Mouse (Mus musculus) heart, postnatal 4 days (tissue): ENCODE measurements around the gene Zfp536. TPM values are rescaled to one million over a fixed set of nuclear protein-coding genes. Genes with fewer than 3 reads are reported as not detected.

Source experiments
- DNase-seq: peaks from one replicate; pipeline ENCODE4 v3.0.0; 2021
- total RNA-seq, 2 experiments: library from RNA; stranded (reverse); gene quantifications; 2 replicates each; pipeline ENCODE4 v1.2.3; 2021

Zfp536 gene
- 10 to 100 TPM; 17.3 to 18.5 TPM for total RNA-seq

- no peak for DNase-seq
Observed at GRCm38 (mm10) chr7:37773312-37773702, at the start of gene Zfp536. Zfp536 (minus strand) TSS chr7:37773641.

DNA sequence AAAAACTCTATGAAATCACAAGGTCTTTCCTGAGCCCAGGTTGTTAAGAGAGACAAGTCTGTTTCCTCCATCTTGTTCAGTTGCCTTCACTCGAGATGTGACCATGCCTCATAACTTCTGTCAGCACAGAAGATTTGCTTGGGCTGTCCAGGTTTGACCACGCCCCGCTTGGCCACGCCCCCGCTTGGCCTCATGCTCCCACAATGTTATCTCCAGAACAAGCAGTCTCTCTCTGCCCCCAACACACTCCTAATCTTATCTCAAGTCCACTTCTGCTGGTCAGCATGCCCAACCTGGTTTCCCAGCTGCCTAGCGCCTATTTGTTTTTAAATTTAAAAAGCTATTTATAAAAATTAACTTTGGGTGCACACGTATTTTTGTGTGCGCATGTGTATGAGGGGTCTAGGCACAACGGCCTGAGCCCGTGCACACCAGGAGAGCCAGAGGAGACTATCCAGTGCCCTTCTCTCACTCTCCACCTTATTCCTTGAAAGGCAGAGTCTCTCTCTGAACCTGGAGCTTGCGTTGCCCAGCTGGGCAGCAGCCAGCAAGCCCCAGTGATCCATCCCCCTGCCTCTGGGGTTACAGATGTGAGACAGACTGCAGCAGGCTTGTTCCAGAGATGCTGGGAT, 47.3 kb upstream of the Zfp536 start:
- peak; percentile 29 for DNase-seq

DNA sequence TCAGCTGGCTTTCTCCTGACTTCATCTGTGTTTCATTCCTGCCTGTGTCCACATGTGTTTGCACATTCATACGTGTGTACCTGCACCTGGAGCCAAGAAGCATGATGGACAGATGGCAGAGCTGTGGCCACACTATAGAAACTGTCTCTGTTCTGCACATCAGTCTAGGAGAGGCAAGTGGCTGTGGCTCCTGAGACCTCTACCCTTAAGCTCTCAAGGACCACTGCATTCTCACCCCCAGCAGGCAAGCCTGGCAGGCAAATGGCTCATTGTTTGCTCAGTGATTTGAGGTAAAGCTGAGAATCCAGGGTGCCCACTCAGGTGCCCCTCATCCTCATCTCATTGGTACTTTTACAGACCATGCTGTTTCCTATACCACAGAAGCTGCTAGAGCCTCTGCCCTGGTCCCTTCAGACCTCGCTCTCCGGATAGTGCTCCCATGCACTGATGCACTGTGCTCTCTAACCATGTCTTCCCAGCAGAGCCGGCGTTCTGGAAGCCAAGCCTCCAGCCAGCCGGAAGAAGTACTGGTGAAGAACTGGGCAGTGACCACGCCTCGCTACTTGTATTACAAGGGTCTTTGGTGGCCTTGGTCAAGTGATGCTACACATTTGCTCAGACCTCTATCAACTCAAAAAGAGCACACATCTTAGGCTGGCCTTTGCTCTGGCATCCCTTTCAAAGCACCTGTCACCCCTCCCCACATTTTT, 45.3 kb upstream of the Zfp536 start:
- DNase-seq: no peak

DNA sequence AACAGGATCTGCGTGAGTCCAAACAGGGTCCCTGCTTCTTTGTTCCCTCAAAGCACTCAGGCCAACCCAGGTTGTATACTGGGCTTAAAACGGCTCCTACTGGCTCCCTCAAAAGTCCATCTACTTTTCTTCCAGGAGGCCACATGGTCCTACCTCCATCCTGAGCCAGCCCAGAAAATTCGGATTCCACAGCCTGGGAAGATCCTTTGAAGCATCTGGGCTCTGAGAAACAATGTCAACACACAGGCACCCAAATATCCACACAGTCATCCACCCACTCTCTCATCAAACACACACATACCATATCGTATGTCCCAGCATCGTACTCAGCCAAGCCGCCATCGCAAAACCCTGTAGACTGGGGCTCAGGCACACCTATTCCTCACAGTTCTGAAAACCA, 43.5 kb upstream of the Zfp536 start:
- no peak for DNase-seq

- no peak for DNase-seq
Observed at GRCm38 (mm10) chr7:37814844-37815406, 41.5 kb upstream of the Zfp536 start.

- DNase-seq: no peak
Observed at GRCm38 (mm10) chr7:37813676-37814075, 40.2 kb upstream of the Zfp536 start.

DNA sequence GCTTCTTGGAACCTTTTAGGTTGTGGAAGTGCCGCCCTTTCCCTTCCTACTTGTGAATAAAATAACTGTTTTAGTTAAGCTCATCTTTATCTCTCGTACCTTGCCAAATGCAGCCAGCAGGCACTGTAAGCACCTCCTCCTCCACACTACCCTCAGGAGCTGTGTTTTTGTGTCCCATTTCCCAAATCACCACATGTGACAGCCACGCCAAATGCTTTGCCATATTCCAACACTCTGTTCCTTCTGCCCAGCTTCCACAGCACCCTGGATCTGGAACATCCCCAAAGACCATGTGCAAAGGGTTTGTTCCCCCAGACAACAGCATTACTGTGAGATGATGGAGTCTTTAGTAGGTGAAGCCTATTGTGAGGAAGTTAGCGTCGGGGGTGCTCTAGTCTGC, 36.5 kb upstream of the Zfp536 start:
- DNase-seq: no peak

- DNase-seq: no peak
Observed at GRCm38 (mm10) chr7:37809001-37809400, 35.6 kb upstream of the Zfp536 start.

GRCm38 (mm10) chr7:37801160-37801559, 27.7 kb upstream of the Zfp536 start:
- DNase-seq: no peak

GRCm38 (mm10) chr7:37788721-37789120, 15.3 kb upstream of the Zfp536 start:
- no peak for DNase-seq

DNA sequence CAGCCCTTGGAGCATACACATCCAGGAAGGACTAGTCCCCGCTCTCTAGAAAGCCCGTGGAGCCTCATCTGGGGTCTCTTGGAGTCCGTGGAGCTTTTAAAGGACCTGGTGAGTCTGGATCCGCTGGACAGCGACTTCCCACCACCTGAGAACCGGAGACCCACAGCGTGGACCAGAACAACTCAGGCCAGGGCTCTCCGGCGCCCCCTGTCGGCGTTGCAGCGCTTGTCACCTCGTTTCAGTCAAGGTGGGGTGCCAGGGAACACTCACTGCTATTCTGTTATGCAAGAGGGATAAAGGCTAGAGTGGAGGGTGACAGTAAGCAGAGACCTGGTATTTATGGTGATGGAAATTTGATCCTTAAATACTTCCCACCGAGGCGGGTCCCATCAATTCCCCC, 2.1 kb upstream of the Zfp536 start:
- DNase-seq: peak; percentile 83

DNA sequence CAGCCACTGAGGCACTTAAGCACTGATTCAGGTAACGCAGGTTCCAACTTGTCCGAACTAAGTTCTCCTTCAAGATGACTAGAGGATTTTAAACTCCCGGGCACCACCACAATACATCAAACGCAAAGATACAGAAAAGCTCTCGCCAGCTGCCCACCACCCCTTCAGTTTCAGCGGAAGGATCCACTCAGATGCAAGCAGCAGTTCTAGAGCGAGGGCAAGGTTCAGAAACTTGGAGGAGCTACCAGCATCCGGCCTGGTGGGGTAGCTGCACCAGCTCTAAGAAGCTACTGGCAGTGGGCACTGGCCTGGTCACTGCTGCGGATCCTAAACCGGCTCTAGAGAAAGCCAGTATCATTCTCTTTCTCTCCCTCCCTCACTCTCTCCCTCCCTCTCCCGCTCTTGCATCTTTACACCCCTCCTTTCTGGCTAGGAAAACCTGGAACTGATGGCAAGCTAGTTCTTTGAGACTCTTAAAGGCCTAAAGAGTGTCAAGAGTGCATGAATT, 1.1 kb upstream of the Zfp536 start:
- no peak for DNase-seq

GRCm38 (mm10) chr7:37773906-37774305, 465 bp upstream of the Zfp536 start:
- DNase-seq: no peak

- peak; percentile 12 for DNase-seq
Observed at GRCm38 (mm10) chr7:37772376-37773311, 797 bp downstream of the Zfp536 start.

- DNase-seq: peak; percentile 44
Observed at GRCm38 (mm10) chr7:37771491-37772375, 1.7 kb downstream of the Zfp536 start.

GRCm38 (mm10) chr7:37770400-37771050, 2.9 kb downstream of the Zfp536 start:
- DNase-seq: peak; percentile 87

DNA sequence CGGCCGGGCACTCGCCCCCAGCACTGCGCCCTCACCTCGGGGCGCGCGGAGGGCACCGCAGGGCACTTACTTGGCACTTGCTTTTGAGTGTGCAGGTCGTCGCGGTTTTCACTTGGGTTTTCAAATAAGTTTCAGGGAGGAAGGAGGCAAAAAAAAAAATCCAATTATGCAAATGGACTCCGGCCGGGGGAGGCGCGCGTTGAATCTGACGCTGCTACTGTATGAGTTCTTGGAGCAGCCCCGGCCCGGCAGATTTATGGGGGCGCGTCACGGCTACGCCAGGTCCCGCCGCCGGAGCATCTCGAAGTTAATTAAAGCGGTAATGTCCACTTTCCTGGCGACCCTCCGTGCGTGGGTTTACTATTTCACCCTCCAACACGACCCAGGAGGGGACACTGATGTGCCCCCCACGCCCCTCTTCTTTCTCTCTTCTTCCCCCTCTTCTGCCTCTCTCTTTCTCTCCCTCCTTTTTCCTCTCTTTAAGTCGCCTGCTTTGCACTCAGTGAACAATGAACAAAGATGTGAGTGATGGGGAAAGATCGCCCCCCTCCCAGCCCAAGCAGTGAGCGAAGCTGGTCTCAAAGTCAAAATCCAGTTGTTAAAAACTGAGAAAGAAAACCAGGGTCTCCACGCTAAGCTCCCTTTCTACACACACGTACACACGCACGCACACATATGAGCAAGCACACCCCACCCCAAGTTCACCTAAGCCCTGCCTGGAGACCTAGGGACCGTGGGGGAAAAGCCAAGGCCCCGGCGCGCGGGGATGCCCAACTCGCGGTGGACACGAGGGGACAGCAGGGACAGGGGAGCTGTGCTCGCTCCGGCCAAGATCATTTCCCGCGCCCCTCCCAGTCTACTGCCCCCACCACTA, 3.7 kb downstream of the Zfp536 start:
- peak; percentile 37 for DNase-seq

DNA sequence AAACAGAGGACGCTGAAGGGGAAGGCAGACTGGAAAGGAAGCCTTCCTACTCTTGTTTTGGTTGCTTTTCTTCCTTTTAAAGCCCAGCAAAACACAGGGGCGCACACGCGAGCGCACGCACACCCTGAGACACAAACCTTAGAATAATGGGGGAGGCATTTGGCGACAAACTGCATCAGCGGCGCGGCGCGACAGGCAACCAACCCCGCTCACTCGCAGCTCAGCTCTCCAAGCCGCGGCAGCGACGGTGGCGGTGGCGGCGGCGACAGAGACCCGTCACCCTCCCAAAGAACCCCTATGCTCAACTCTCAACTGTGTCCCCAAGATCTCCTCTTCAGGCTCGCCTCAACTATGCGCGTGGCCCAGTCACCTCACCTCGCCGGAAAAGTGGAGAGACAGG, 4.4 kb downstream of the Zfp536 start:
- DNase-seq: peak; percentile 35

- no peak for DNase-seq
Observed at GRCm38 (mm10) chr7:37768310-37768940, 5.0 kb downstream of the Zfp536 start.
